Mouse (Mus musculus): Measurements from ENCODE around the gene Eml4.

GRCm38 (mm10) chr17:83353460-83353859 is 2.7 kb downstream of the Eml4 start:
- TF ChIP-seq CTCF (IDR thresholded peaks at IDR 0.05) = no peak
- TF ChIP-seq EP300 (IDR thresholded peaks at IDR 0.05) = no peak

All from lung, postnatal 0 days (tissue).